Mouse (Mus musculus): ENCODE results near the gene Lpin2. TPM values are rescaled to one million over a fixed set of nuclear protein-coding genes. Genes with fewer than 3 reads are reported as not detected.
A peak's percentile ranks its signal among the peaks of the same experiment; 100 is the strongest.

The Lpin2 gene
- polyA plus RNA-seq, 1 experiment from 2014 or later = 65.8 TPM

DNA sequence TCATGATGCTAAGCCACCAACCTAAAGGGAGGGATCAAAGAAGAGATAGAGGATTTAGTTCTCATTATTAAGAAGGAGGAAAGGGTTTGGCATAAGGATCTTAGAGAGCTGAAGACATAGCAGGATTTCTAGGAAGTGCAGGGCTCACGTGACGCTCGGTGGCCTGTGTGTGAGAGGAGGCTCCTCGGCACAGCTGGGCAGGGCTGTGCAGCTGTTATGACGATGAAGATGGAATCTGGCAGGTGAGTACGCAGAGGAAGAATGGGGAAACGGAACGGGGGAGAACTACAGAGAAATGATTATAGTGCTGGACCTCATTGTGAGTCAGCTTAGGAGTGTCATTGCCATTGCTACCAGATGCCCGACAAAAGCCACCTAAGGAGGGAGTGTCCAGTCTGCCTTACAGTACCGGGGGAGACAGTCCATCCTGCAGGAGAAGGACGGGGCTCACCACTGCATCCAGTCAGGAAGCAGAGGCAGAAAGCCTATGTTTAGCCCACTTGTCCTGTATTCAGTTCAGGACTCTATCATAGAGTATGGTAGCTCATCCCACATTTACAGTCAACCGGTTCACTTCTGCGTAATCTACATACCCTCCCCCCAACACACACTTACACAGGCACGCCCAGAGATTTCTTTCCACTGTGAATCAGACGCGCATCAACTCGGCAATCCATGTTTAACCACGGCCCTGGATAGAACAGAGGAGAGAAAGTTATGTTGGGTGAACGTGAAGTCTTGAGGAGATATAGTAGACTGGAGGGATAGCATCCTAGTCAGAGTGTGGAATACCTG, 37.8 kb upstream of the Lpin2 start:
- no peak overlapping the region for H3K27ac ChIP-seq (ENCODE audit: low read length)
- H3K4me3 ChIP-seq (ENCODE audit: low read length) = no peak overlapping the region
- no peak overlapping the region for H3K4me2 ChIP-seq (replicated peaks; ENCODE audit: low read depth, low read length)
- WGBS = 80% methylated on average over 19 of the region's 19 CpGs
- H3K36me3 ChIP-seq (ENCODE audit: insufficient read depth, low read length) = no peaks in the 10 kb centered on the region
- H3K9ac ChIP-seq (replicated peaks; ENCODE audit: low read length) = no peak overlapping the region
- H3K4me1 ChIP-seq (ENCODE audit: insufficient read depth, low read length) = no peaks in the 10 kb centered on the region
- no peaks in the 10 kb centered on the region for H3K9me3 ChIP-seq (ENCODE audit: low read length)
- no peaks in the 10 kb centered on the region for H3K27me3 ChIP-seq (ENCODE audit: insufficient read depth, low read length)
- no peak; the same call in 1 of the 2 replicates for ATAC-seq (ENCODE audit: low FRiP score, low TSS enrichment)

DNA sequence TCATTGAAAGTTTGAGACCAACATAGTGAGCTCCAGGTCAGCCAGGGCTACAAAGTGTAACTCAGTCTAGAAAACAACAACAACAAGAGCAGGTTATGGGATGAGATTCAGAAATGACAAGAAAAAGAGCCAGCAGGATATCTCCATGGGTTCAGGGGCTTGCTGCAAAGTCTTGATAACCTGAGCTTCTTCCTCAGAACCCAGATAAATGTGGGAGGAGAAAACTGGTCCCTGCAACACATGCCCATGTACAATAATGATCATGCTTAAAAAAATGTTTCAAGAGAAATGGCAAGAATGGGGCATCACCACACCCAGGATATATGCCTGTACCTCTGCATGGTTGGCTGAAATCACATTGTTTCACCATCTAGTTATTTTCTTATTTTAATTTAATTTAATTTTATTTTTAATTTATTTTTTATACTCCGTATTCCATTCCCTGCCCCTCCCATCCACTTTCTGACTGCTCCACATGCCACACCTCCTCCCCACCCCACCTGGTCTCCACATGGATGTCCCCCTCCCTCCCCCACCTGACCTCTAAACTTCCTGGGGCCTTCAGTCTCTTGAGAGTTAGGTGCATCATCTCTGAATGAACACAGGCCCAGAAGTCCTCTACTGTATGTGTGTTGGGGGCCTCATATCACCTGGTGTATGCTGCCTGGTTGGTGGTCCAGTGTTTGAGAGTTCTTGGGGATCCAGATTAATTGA, 37.0 kb upstream of the Lpin2 start:
- no peak overlapping the region for H3K9ac ChIP-seq (replicated peaks; ENCODE audit: low read length)
- no peaks in the 10 kb centered on the region for H3K9me3 ChIP-seq (ENCODE audit: low read length)
- no peak for ATAC-seq (ENCODE audit: low FRiP score, low TSS enrichment)
- H3K36me3 ChIP-seq (ENCODE audit: insufficient read depth, low read length) = no peaks in the 10 kb centered on the region
- no peak overlapping the region for H3K4me2 ChIP-seq (replicated peaks; ENCODE audit: low read depth, low read length)
- no peak overlapping the region for H3K27ac ChIP-seq (ENCODE audit: low read length)
- 85% methylated on average over 1 of the region's 1 CpGs for WGBS
- no peaks in the 10 kb centered on the region for H3K4me1 ChIP-seq (ENCODE audit: insufficient read depth, low read length)
- no peaks in the 10 kb centered on the region for H3K27me3 ChIP-seq (ENCODE audit: insufficient read depth, low read length)
- no peak overlapping the region for H3K4me3 ChIP-seq (ENCODE audit: low read length)

DNA sequence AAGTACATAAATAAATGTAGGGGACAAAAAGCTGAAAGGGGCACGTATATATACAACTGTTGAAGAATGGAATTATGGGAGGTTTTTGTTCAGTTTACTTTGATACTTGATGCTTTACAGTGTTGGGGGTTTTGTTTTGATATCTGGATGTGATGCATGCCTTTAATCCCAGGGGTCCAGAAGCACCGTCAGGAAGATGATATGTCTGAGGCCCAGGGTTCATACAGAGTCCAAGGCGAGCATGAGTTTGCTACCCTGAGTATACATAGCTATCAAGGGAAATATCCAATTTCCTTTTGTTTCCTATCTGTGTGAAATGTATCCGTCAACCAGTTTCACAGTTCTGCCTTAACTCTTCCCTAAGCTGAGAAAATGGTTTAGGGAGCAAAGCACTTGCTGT, 29.0 kb upstream of the Lpin2 start:
- Histone ChIP-seq H3K4me3 (ENCODE audit: low read length) (no peak overlapping the region), H3K4me2 (replicated peaks; ENCODE audit: low read depth, low read length) (no peak overlapping the region), H3K4me1 (ENCODE audit: insufficient read depth, low read length) (peaks cover 16% of the 10 kb centered on the region), H3K27me3 (ENCODE audit: insufficient read depth, low read length) (no peaks in the 10 kb centered on the region), H3K9me3 (ENCODE audit: low read length) (no peaks in the 10 kb centered on the region), H3K27ac (ENCODE audit: low read length) (peak overlapping the region; percentile 87), H3K36me3 (ENCODE audit: insufficient read depth, low read length) (no peaks in the 10 kb centered on the region), H3K9ac (replicated peaks; ENCODE audit: low read length) (no peak overlapping the region)
- 15% methylated on average over 4 of the region's 4 CpGs for WGBS
- peak; percentile 93 for ATAC-seq (ENCODE audit: low FRiP score, low TSS enrichment)

DNA sequence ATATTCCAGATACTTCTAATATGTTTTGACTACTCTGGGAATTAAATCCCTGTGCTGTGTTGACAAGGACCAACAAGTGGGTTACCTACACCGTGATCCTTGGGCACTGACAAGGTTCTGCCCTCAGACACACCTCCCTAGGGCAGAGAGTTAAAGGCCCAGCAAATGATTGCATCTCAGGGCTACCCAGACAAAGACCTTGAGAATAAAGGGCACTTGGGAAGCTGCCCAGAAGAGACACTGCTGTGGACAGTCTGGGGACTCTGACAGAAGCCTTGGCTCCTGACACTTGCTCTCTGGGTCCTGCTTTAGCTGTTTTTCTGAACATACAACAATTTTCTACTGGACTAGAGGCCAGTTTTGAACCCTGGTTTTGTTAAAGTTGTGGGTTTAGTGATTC, 27.1 kb upstream of the Lpin2 start:
- no peaks in the 10 kb centered on the region for H3K9me3 ChIP-seq (ENCODE audit: low read length)
- peak overlapping the region; percentile 56; the same call in 1 of the 2 replicates for H3K27ac ChIP-seq (ENCODE audit: low read length)
- H3K4me1 ChIP-seq (ENCODE audit: insufficient read depth, low read length) = peaks cover 29% of the 10 kb centered on the region
- H3K4me3 ChIP-seq (ENCODE audit: low read length) = no peak overlapping the region
- no peak overlapping the region for H3K4me2 ChIP-seq (replicated peaks; ENCODE audit: low read depth, low read length)
- H3K36me3 ChIP-seq (ENCODE audit: insufficient read depth, low read length) = no peaks in the 10 kb centered on the region
- no peaks in the 10 kb centered on the region for H3K27me3 ChIP-seq (ENCODE audit: insufficient read depth, low read length)
- ATAC-seq (ENCODE audit: low FRiP score, low TSS enrichment) = no peak
- 24% methylated on average over 1 of the region's 1 CpGs for WGBS
- H3K9ac ChIP-seq (replicated peaks; ENCODE audit: low read length) = no peak overlapping the region

DNA sequence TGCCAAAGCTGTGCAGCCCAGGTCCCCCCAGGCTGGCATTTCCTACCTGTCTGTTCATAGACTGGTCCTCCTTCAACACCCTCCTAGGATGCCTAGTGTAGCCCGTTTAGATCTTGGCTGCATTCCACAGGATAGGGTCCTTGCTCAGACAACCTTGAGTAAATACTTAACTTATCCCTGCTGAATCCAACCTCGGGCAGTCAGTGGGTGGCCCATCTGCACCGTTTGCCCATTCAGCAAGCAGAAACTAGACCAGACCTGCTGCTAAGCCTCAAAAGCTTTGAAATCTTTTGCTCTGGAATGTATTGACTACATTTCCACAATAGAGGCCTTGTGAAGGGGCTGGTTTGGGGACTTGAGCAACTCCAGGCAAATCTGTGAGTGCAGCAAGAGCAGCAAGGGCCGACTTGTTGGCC, 23.2 kb upstream of the Lpin2 start:
- no peaks in the 10 kb centered on the region for H3K27me3 ChIP-seq (ENCODE audit: insufficient read depth, low read length)
- H3K36me3 ChIP-seq (ENCODE audit: insufficient read depth, low read length) = no peaks in the 10 kb centered on the region
- no peaks in the 10 kb centered on the region for H3K9me3 ChIP-seq (ENCODE audit: low read length)
- peak; percentile 92 for ATAC-seq (ENCODE audit: low FRiP score, low TSS enrichment)
- H3K4me2 ChIP-seq (replicated peaks; ENCODE audit: low read depth, low read length) = no peak overlapping the region
- no peak overlapping the region for H3K9ac ChIP-seq (replicated peaks; ENCODE audit: low read length)
- H3K4me3 ChIP-seq (ENCODE audit: low read length) = no peak overlapping the region
- WGBS = 27% methylated on average over 4 of the region's 4 CpGs
- H3K4me1 ChIP-seq (ENCODE audit: insufficient read depth, low read length) = peaks cover 24% of the 10 kb centered on the region
- peak overlapping the region; percentile 87 for H3K27ac ChIP-seq (ENCODE audit: low read length)

DNA sequence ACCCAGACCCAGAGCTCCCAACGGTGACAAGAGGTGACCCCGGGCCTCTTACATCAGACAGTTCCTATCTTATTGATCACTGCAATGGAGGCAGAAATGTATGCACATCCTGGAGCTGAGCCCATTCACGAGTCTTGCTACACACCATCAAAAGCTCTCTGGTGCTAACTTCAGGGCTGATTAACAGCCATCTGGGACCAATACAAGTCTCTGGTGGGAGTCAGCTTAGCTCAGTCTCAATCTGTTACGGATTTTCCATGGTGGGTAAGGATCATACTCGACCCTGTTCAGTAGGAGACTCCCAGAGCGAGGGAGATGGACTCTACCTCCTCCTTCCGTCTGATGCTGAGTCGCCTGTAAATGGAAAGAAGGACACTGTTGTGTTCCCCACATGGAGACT, 22.6 kb upstream of the Lpin2 start:
- ATAC-seq (ENCODE audit: low FRiP score, low TSS enrichment) = no peak
- H3K27ac ChIP-seq (ENCODE audit: low read length) = peak overlapping the region; percentile 87
- H3K36me3 ChIP-seq (ENCODE audit: insufficient read depth, low read length) = no peaks in the 10 kb centered on the region
- 65% methylated on average over 8 of the region's 8 CpGs for WGBS
- no peak overlapping the region for H3K4me3 ChIP-seq (ENCODE audit: low read length)
- H3K9ac ChIP-seq (replicated peaks; ENCODE audit: low read length) = no peak overlapping the region
- peaks cover 27% of the 10 kb centered on the region for H3K4me1 ChIP-seq (ENCODE audit: insufficient read depth, low read length)
- no peak overlapping the region for H3K4me2 ChIP-seq (replicated peaks; ENCODE audit: low read depth, low read length)
- no peaks in the 10 kb centered on the region for H3K9me3 ChIP-seq (ENCODE audit: low read length)
- no peaks in the 10 kb centered on the region for H3K27me3 ChIP-seq (ENCODE audit: insufficient read depth, low read length)

DNA sequence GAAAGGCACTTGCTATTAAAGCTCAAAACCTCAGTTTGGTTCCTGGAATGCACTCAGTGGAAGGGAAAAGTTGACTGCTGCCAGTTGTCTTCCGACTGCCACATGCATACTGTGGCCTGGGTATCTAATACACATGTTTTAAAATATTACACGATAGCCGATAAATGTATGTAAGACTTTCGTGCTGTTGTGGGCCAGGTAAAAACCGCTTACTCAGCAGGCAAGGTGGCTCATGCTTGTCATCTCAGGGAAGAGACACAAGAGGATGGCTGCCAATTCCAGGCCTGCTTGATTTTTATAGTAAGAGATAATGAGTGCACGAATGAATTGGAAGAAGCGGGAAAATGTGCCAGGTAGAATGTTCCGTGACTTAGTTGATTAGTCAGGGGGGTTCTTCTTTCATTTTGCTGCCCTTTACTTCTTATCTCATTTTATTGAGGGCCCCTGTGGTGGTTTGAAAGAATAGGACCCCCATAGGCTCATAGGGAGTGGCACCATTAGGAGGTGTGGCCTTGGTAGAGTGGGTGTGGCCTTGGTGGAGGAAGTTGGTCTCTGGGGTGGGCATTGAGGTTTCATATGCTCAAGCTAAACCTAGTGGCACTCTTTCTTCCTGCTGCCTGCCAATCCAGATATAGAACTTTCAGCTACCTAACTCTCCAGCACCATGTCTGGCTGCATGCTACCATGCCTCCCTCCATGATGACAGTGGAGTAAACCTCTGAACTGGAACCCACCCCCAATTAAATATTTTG, 21.9 kb upstream of the Lpin2 start:
- Histone ChIP-seq H3K27ac (ENCODE audit: low read length) (peak overlapping the region; percentile 87; the same call in 1 of the 2 replicates), H3K9me3 (ENCODE audit: low read length) (no peaks in the 10 kb centered on the region), H3K4me3 (ENCODE audit: low read length) (no peak overlapping the region), H3K4me1 (ENCODE audit: insufficient read depth, low read length) (peaks cover 26% of the 10 kb centered on the region), H3K9ac (replicated peaks; ENCODE audit: low read length) (no peak overlapping the region), H3K27me3 (ENCODE audit: insufficient read depth, low read length) (no peaks in the 10 kb centered on the region), H3K4me2 (replicated peaks; ENCODE audit: low read depth, low read length) (no peak overlapping the region), H3K36me3 (ENCODE audit: insufficient read depth, low read length) (no peaks in the 10 kb centered on the region)
- WGBS = 95% methylated on average over 8 of the region's 8 CpGs
- ATAC-seq (ENCODE audit: low FRiP score, low TSS enrichment) = no peak

DNA sequence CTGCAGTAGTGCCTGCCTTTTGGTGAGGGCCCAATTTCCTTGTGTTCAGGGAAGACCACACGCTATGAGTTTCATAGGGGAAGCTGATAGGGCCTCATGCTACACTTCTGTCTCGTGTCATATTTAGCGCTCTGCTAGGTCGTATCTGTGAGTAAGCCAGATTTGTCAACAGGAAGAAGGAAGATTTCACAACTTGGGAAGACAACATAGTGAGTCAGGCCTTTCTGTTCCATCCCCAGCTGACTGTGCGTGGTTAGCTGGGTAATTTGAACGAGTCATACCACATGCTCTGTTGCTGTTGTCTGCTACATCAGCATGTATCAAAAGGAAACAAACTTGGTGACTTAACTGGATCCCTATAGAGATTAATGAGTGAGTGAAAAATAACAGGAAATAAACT, 17.4 kb upstream of the Lpin2 start:
- no peak for ATAC-seq (ENCODE audit: low FRiP score, low TSS enrichment)
- H3K4me1 ChIP-seq (ENCODE audit: insufficient read depth, low read length) = peaks cover 16% of the 10 kb centered on the region
- H3K9ac ChIP-seq (replicated peaks; ENCODE audit: low read length) = no peak overlapping the region
- H3K36me3 ChIP-seq (ENCODE audit: insufficient read depth, low read length) = no peaks in the 10 kb centered on the region
- no peak overlapping the region for H3K4me2 ChIP-seq (replicated peaks; ENCODE audit: low read depth, low read length)
- H3K27ac ChIP-seq (ENCODE audit: low read length) = no peak overlapping the region
- no peaks in the 10 kb centered on the region for H3K9me3 ChIP-seq (ENCODE audit: low read length)
- 63% methylated on average over 6 of the region's 6 CpGs for WGBS
- no peak overlapping the region for H3K4me3 ChIP-seq (ENCODE audit: low read length)
- H3K27me3 ChIP-seq (ENCODE audit: insufficient read depth, low read length) = no peaks in the 10 kb centered on the region

DNA sequence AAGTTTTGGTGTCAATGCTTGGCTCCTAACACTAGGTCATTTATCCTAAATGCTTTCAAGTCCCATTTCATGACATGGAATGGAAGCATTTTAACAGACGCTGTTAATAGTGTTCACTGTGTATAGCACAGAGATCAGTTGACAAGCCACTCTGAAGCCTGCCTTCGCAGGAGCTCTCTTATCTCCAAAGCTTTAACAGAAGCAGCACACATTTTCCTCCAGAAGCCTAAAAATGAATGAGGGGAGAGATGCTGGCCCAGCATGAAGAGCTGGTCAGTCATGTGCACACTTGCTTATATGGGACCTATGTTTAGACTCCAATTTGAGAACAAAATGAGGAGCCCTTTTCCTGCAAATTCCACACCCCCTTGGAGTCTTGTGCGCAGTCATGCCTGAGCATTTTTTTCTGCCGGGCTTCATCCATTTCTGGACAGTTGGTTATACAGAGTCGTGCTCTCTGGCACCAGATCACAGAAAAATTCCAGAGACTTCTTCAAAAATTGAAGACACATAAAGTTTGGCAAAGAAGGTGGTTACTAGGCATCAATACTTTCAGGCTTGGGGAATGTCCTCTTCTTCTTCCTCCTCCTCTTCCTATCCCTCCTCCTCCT, 14.1 kb upstream of the Lpin2 start:
- ATAC-seq (ENCODE audit: low FRiP score, low TSS enrichment) = no peak
- Histone ChIP-seq H3K9me3 (ENCODE audit: low read length) (no peaks in the 10 kb centered on the region), H3K36me3 (ENCODE audit: insufficient read depth, low read length) (no peaks in the 10 kb centered on the region), H3K9ac (replicated peaks; ENCODE audit: low read length) (no peak overlapping the region), H3K4me1 (ENCODE audit: insufficient read depth, low read length) (peaks cover 12% of the 10 kb centered on the region), H3K4me3 (ENCODE audit: low read length) (no peak overlapping the region), H3K27ac (ENCODE audit: low read length) (no peak overlapping the region), H3K4me2 (replicated peaks; ENCODE audit: low read depth, low read length) (no peak overlapping the region), H3K27me3 (ENCODE audit: insufficient read depth, low read length) (no peaks in the 10 kb centered on the region)
- WGBS = 64% methylated on average over 5 of the region's 5 CpGs

All from kidney, embryonic 16.5 days (tissue).